Comparison of ENCODE assay signal across 19 mouse cellular contexts in the genomic region with DNA sequence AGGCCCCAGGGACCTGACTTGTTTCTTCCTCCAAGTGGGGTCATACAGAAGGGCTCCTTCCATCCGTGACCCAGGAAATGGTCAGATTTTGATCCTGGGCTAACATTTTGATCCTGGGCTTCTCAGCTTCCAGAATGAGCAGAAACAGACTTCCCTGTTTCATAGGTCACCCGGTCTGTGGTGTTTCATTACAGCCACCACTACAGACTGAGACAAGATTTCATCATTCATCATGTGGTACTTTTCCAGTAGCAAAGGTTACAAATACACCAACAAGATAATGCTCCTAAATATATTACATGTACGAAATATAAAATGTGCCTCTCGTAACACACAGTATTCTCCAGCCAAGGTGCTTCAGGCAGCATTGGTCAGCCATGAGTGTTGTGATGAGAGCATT. TPM values are rescaled to one million over a fixed set of nuclear protein-coding genes. Genes with fewer than 3 reads are reported as not detected.
DNase-seq lines count a peak whose midpoint lies in the region; ATAC-seq and TF ChIP-seq lines count a peak whose summit lies in the region.
"Had no signal": no experiment of that assay in that cellular context is flagged by ENCODE, and none has a peak within 500 bp of the region (broad histone marks: within the 10 kb centered on the region; RNA-seq: fewer than 3 reads in every experiment).

No protein-coding gene starts in this region.

- peak; percentile 40; the same call in 1 of the 2 replicates for ATAC-seq in liver, embryonic 16.5 days (ENCODE audit: low read depth)
- ATAC-seq in liver, embryonic 12.5 days: no peak
- ATAC-seq in forebrain, postnatal 0 days: no peak
- ATAC-seq: forebrain, embryonic 16.5 days had no signal

- no peaks in the 10 kb centered on the region for H3K9me3 ChIP-seq in liver, embryonic 16.5 days (replicated peaks; ENCODE audit: control insufficient read depth, low read length)
- no peaks in the 10 kb centered on the region for H3K9me3 ChIP-seq in liver, embryonic 12.5 days (replicated peaks)
- H3K9me3 ChIP-seq in forebrain, postnatal 0 days (ENCODE audit: low read length): no peaks in the 10 kb centered on the region
- H3K9me3 ChIP-seq: embryonic facial prominence, embryonic 12.5 days; forebrain, embryonic 12.5 days; hindbrain, embryonic 15.5 days had no signal

- no peak overlapping the region for H3K9ac ChIP-seq in liver, embryonic 16.5 days (ENCODE audit: low read depth, low read length)
- H3K9ac ChIP-seq in liver, embryonic 12.5 days: no peak overlapping the region
- H3K9ac ChIP-seq in forebrain, postnatal 0 days: no peak overlapping the region
- H3K9ac ChIP-seq: embryonic facial prominence, embryonic 12.5 days; forebrain, embryonic 12.5 days; hindbrain, embryonic 15.5 days had no signal

- no peak overlapping the region for H3K27ac ChIP-seq in liver, embryonic 16.5 days (ENCODE audit: low read length)
- H3K27ac ChIP-seq in liver, embryonic 12.5 days: no peak overlapping the region
- peak overlapping the region; percentile 28 for H3K27ac ChIP-seq in macrophage
- no peak overlapping the region for H3K27ac ChIP-seq in forebrain, postnatal 0 days (ENCODE audit: low read depth, low read length)
- H3K27ac ChIP-seq: embryonic facial prominence, embryonic 12.5 days; forebrain, embryonic 12.5 days; heart, adult 2 months; hindbrain, embryonic 15.5 days had no signal

- no peaks in the 10 kb centered on the region for H3K27me3 ChIP-seq in liver, embryonic 16.5 days (ENCODE audit: control insufficient read depth, insufficient read depth, low read depth, low read length)
- no peaks in the 10 kb centered on the region for H3K27me3 ChIP-seq in liver, embryonic 12.5 days (replicated peaks)
- no peaks in the 10 kb centered on the region for H3K27me3 ChIP-seq in forebrain, postnatal 0 days (ENCODE audit: insufficient read depth, low read length)
- H3K27me3 ChIP-seq: embryonic facial prominence, embryonic 12.5 days; forebrain, embryonic 12.5 days; hindbrain, embryonic 15.5 days had no signal

- H3K4me3 ChIP-seq in liver, embryonic 16.5 days (ENCODE audit: low read depth, low read length): no peak overlapping the region
- H3K4me3 ChIP-seq in liver, embryonic 12.5 days: no peak overlapping the region
- no peak overlapping the region for H3K4me3 ChIP-seq in macrophage (ENCODE audit: inconsistent target)
- H3K4me3 ChIP-seq in forebrain, postnatal 0 days (ENCODE audit: low read depth, low read length): no peak overlapping the region
- H3K4me3 ChIP-seq: embryonic facial prominence, embryonic 12.5 days; forebrain, embryonic 12.5 days; heart, adult 2 months; hindbrain, embryonic 15.5 days had no signal

- H3K36me3 ChIP-seq in liver, embryonic 16.5 days (ENCODE audit: control insufficient read depth, insufficient read depth): no peaks in the 10 kb centered on the region
- H3K36me3 ChIP-seq in liver, embryonic 12.5 days: no peaks in the 10 kb centered on the region
- no peaks in the 10 kb centered on the region for H3K36me3 ChIP-seq in macrophage (ENCODE audit: inconsistent target)
- H3K36me3 ChIP-seq in forebrain, postnatal 0 days (ENCODE audit: insufficient read depth): no peaks in the 10 kb centered on the region
- H3K36me3 ChIP-seq: embryonic facial prominence, embryonic 12.5 days; forebrain, embryonic 12.5 days; hindbrain, embryonic 15.5 days had no signal

- WGBS in liver, embryonic 16.5 days (ENCODE audit: insufficient replicate concordance): 51% methylated on average over 4 of the region's 4 CpGs
- 56% methylated on average over 4 of the region's 4 CpGs for WGBS in liver, embryonic 12.5 days (ENCODE audit: insufficient replicate concordance)
- 72% methylated on average over 4 of the region's 4 CpGs for WGBS in macrophage (ENCODE audit: missing documents)
- 93% methylated on average over 4 of the region's 4 CpGs for WGBS in forebrain, postnatal 0 days

- no peaks in the 10 kb centered on the region for H3K79me2 ChIP-seq in macrophage (ENCODE audit: inconsistent target)

- no peak overlapping the region for H3K4me2 ChIP-seq in liver, embryonic 16.5 days (ENCODE audit: low read depth, low read length)
- H3K4me2 ChIP-seq in liver, embryonic 12.5 days: no peak overlapping the region
- no peak overlapping the region for H3K4me2 ChIP-seq in forebrain, postnatal 0 days (ENCODE audit: low read depth)
- H3K4me2 ChIP-seq: embryonic facial prominence, embryonic 12.5 days; forebrain, embryonic 12.5 days; heart, embryonic 11.5 days; hindbrain, embryonic 15.5 days had no signal

- peaks cover 4% of the 10 kb centered on the region for H3K4me1 ChIP-seq in liver, embryonic 16.5 days (ENCODE audit: control insufficient read depth, low read depth, low read length)
- H3K4me1 ChIP-seq in liver, embryonic 12.5 days: peaks cover 7% of the 10 kb centered on the region
- no peaks in the 10 kb centered on the region for H3K4me1 ChIP-seq in forebrain, postnatal 0 days (ENCODE audit: insufficient read depth)

- no peak for TF ChIP-seq CTCF in forebrain, postnatal 0 days (IDR thresholded peaks at IDR 0.05; ENCODE audit: low read depth)

- peak; percentile 14 for DNase-seq in 3T3-L1 (ENCODE audit: low read depth, low spot score)
- peak; percentile 27 for DNase-seq in 416B (ENCODE audit: low read depth)
- no peak for DNase-seq in forebrain, postnatal 0 days
- DNase-seq in adrenal gland, postnatal 25 days: no peak
- DNase-seq: adrenal gland, postnatal 10 days; cerebellum, adult 9-10 months; cerebellum, postnatal 25 days; gastrocnemius, postnatal 14 days; heart, adult 2 months; heart, postnatal 36 days had no signal

RNA-seq across cellular contexts. Expression of gene Sh3bgrl2, which starts 27.3 kb away (rescaled TPM):
- 12.1 and 13.9 TPM in 2 replicates for polyA plus RNA-seq in liver, embryonic 16.5 days (2015; fragmentation: Nextera tagmentation; extraction: Ambion mirVana)
- polyA plus RNA-seq in liver, embryonic 12.5 days (2016; fragmentation: Nextera tagmentation; extraction: Ambion mirVana): 9.7 and 10.8 TPM in 2 replicates
- total RNA-seq in macrophage (2018; cell fraction: chromatin; rRNA removed): 100 to 1,000 TPM in 15 of 26 experiments, 10 to 100 TPM in 11; 11.8 to 652 (median 135) TPM
- total RNA-seq in macrophage (2018; cell fraction: cytosol; rRNA removed): 100 to 1,000 TPM in 4 of 26 experiments, 10 to 100 TPM in 22; 16.4 to 198 (median 40.7) TPM
- total RNA-seq in macrophage (2018; cell fraction: nucleus; rRNA removed): 100 to 1,000 TPM in 17 of 26 experiments, 10 to 100 TPM in 9; 17.2 to 430 (median 182) TPM
- polyA plus RNA-seq in macrophage (2018): 28.6 to 35.8 TPM (median 33.4 TPM) in 3 replicates
- total RNA-seq in forebrain, postnatal 0 days (2014; rRNA removed): 9.0 and 9.2 TPM in 2 replicates
- 5.4 and 6.8 TPM in 2 replicates for polyA plus RNA-seq in forebrain, postnatal 0 days (2015; fragmentation: Nextera tagmentation; extraction: Ambion mirVana)
- 14.0 and 15.5 TPM in 2 replicates for total RNA-seq in adrenal gland, postnatal 25 days (2021)
- total RNA-seq: MEL had no signal

Comparison
In these comparisons a context has a peak if more than half of its experiments do, and no peak if none do; other contexts are left out.
1. DNase-seq: peak in 3T3-L1 (single experiment) and 416B (single experiment); none in forebrain, postnatal 0 days (single experiment) and adrenal gland, postnatal 25 days (single experiment).